Mouse (Mus musculus) frontal cortex, postnatal 14 days (tissue): ENCODE measurements at regions not wholly inside any gene's neighbourhood (a gene's known extent, or its start where the extent isn't known, plus 50 kb on each side); places are given as distances from the start of the nearest gene placed in this dataset.

Experiments used
- DNase-seq, 2 experiments: peaks; one replicate each; pipeline ENCODE4 v3.0.0; 2022; ENCODE audit warnings: low spot score in 2 of 2

DNA sequence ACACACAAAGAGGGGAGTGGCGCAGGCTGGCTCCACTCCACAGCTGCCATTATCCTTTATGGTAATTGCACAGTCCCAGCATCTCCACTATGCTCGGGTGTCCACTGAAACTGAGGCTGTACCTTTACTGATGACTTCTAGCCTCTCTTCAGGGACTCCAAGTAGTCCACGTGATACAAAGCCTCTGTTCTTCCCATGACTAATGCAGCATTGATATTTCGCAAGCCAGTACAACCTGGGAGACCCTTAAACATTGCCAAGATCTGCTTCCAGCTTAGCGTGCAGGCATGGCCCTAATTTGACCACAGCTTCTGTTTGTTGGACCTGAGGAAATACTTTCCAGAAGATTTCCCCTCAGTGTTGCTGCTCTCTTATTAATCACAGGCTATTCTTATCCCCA is 215.8 kb downstream of the Galc start:
- DNase-seq, result no peak

- no peak for DNase-seq
Observed at GRCm38 (mm10) chr12:98039677-98040076, 219.6 kb downstream of the Galc start.

GRCm38 (mm10) chr12:98023655-98024054 is 235.6 kb downstream of the Galc start:
- DNase-seq, result no peak

GRCm38 (mm10) chr12:98014607-98015278 is 244.5 kb downstream of the Galc start:
- no peak for DNase-seq

- no peak for DNase-seq
Observed at GRCm38 (mm10) chr12:98009175-98009574, 250.1 kb downstream of the Galc start.

GRCm38 (mm10) chr12:98005671-98006469 is 253.4 kb downstream of the Galc start:
- DNase-seq, result no peak

- DNase-seq, result no peak
Observed at GRCm38 (mm10) chr12:98002217-98002616, 257.0 kb downstream of the Galc start.

DNA sequence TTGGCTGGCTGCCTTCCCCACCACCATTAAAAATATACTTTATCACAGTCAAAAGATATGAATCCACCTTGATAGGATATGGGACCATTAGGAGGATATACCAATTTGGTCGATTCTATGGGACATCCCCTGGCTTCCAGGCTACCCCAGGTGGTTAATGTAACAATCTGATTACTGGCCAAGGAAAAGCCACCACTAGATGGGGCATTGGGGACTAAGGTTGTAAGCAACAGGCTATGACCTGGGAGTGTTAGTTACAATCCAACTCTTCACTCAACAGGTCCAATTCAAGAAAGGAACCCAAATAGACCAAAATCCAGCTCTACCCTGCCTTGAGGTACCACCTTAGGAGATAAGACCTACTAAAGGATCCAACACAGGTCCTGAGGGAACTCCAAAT is 264.4 kb downstream of the Galc start:
- DNase-seq, result no peak

DNA sequence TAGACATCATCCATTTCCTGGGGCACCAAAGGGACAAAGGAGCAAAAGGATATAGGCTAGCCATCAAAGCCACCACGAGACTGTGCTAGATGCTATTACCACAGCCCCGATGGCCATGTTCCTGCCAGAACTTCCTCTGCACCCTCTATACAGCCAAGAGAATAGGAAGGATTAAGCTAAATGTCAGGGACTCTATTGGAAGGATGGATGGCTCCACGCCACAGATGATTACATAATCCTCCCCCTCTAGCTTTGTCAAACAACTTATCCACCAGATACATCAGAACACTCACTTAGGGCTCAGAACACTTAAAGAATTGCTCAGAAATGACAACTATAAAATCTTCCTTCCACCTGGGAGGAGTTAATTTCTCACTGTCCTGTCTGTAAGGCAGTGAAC is 265.3 kb downstream of the Galc start:
- DNase-seq, result no peak

- DNase-seq, result no peak
Observed at GRCm38 (mm10) chr12:97983390-97983789, 275.9 kb downstream of the Galc start.

GRCm38 (mm10) chr12:97978668-97979067 is 280.6 kb downstream of the Galc start:
- DNase-seq, result no peak

GRCm38 (mm10) chr12:97978178-97978651 is 281.0 kb downstream of the Galc start:
- DNase-seq, result no peak

- DNase-seq, result no peak
Observed at GRCm38 (mm10) chr12:97977633-97978032, 281.6 kb downstream of the Galc start.

DNA sequence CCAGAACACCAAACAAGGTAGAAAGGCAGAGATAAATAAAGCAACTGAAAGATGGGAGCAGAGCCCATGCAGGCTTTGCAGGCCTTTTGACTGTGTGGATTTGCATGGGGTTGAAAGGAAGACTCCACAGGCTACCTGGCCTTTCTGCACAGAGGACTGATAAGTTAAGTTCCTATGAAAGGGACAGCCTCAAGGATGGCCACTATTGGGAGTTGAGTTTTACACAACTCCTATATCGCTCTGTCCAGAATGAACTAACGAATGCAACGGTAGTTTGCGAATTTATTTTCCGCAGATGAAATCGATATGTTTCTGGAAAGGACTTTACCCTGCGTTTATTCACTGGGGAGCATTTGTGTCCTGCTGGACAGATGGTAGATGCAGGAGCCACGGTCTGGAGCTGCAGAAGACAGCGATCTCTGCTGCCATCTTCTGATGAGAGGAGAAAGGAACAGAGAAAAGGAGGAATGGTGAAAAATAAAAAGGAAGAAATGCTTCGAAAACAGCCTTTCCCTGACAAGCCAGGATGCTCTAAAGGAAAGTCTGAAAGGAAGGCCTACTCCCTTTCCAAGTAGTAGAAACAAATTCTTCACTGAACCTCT is 285.2 kb downstream of the Galc start:
- peak in 1 of 2 experiments; percentile 24 for DNase-seq

DNA sequence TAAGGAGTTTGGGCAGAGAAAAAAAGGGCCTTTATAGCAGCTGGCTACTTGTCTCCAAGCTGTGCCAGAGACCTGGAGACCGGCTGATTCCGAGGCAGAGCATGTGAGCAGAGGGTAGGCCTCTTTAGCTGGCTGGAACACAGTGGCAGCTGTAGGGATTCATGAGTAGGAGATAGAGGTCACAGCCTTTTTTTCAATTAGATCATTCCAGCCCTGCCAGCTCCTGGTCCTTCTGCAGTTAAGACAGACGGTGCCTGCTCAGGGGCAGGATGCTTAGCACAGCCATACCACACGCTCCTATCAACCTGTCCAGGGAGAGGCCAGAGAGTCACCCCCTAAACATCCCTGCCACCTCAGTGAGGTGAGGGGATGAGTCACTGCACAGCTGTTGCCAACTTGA is 302.1 kb downstream of the Galc start:
- DNase-seq, result no peak

- no peak for DNase-seq
Observed at GRCm38 (mm10) chr12:97953336-97953735, 305.9 kb downstream of the Galc start.

GRCm38 (mm10) chr12:97952204-97952603 is 307.1 kb downstream of the Galc start:
- DNase-seq, result no peak

DNA sequence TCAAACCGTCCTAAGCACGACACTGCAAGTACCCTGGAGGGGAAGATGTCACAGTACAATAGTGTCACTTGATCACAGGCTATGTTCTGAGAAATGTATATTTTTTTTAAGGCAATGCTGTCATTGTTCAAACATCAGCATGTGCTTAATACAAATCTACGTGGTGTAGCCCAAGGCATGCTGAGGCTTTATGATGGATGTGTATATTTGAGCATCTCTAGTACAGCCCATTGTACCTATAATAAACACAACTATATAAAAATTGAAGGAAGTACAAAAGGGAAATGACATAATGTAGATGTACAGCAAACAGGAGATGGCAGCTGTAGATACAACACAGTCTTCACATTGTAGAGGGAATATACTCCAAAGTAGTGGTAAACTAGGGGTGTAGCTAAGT is 309.2 kb downstream of the Galc start:
- no peak for DNase-seq

GRCm38 (mm10) chr12:97947421-97947820 is 311.8 kb downstream of the Galc start:
- DNase-seq, result no peak

DNA sequence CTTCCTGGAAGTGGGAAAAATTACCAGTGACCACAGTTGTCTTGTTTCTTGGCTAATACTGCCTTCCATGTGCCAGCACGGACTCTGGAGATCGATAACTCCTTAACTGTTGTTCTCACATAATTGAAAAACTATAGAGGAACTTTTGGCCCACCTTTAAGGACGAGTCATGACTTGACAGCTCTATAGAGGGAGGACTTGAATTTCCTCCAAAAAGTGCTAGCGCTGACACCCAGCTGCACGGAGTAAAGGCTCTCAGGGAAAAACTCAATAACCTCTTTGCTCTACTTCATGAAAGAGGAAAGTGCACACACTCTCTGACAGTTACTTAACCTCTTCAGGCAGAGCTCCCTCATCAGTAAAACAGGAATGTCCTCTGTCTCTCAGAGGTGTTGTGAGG is 320.9 kb downstream of the Galc start:
- no peak for DNase-seq

GRCm38 (mm10) chr12:97929877-97930276 is 329.4 kb downstream of the Galc start:
- no peak for DNase-seq

GRCm38 (mm10) chr12:97927036-97927435 is 332.2 kb downstream of the Galc start:
- no peak for DNase-seq
